ENCODE assay signal across 23 mouse cellular contexts in genomic region chr5:17111556-17111955, GRCm38 (mm10).
A peak's percentile ranks its signal among the peaks of the same experiment; 100 is the strongest.
DNase-seq lines count a peak whose midpoint lies in the region; ATAC-seq and TF ChIP-seq lines count a peak whose summit lies in the region.
"Had no signal": no experiment of that assay in that cellular context is flagged by ENCODE, and none has a peak within 500 bp of the region (broad histone marks: within the 10 kb centered on the region; RNA-seq: fewer than 3 reads in every experiment).

No protein-coding gene starts in this region.

- H3K27me3 ChIP-seq in limb, embryonic 13.5 days = no peaks in the 10 kb centered on the region
- H3K27me3 ChIP-seq in limb, embryonic 10.5 days (ENCODE audit: low read depth, poor library complexity, severe bottlenecking) = no peaks in the 10 kb centered on the region
- H3K27me3 ChIP-seq in MEL (ENCODE audit: control insufficient read depth in 1 of 2, insufficient read depth in 2 of 2, low read length in 2 of 2) = no peaks in the 10 kb centered on the region
- H3K27me3 ChIP-seq: CH12.LX; embryonic facial prominence, embryonic 12.5 days; forebrain, embryonic 13.5 days; forebrain, embryonic 15.5 days had no signal

- no peaks in the 10 kb centered on the region for H3K79me2 ChIP-seq in MEL (ENCODE audit: control insufficient read depth, insufficient read depth, low read length, poor library complexity)

- no peak overlapping the region for H3K4me3 ChIP-seq in limb, embryonic 13.5 days
- no peak overlapping the region for H3K4me3 ChIP-seq in limb, embryonic 10.5 days
- H3K4me3 ChIP-seq in MEL (ENCODE audit: control insufficient read depth in 1 of 2, insufficient read depth in 1 of 2, low read depth in 2 of 2, low read length in 2 of 2) = peak overlapping the region in 1 of 2 experiments; percentile 6; a peak in 1 of 4 replicates
- H3K4me3 ChIP-seq: embryonic facial prominence, embryonic 10.5 days; embryonic facial prominence, embryonic 12.5 days; forebrain, embryonic 13.5 days; forebrain, embryonic 15.5 days had no signal

- no peak for ATAC-seq in limb, embryonic 13.5 days (ENCODE audit: low FRiP score, low read depth)
- peak; percentile 34 for ATAC-seq in megakaryocyte progenitor cell, adult 5-6 weeks (replicated peaks; ENCODE audit: poor library complexity)
- ATAC-seq: CD4-positive, CD25-positive, alpha-beta regulatory T cell, adult 4 months; forebrain, embryonic 13.5 days; forebrain, embryonic 15.5 days had no signal

- 89% methylated on average over 1 of the region's 1 CpGs for WGBS in limb, embryonic 13.5 days
- WGBS in limb, embryonic 10.5 days = 83% methylated on average over 1 of the region's 1 CpGs

- H3K9ac ChIP-seq in limb, embryonic 13.5 days = no peak overlapping the region
- H3K9ac ChIP-seq in MEL (ENCODE audit: control insufficient read depth, low read depth, low read length, poor library complexity, severe bottlenecking) = no peak overlapping the region
- H3K9ac ChIP-seq: embryonic facial prominence, embryonic 12.5 days; forebrain, embryonic 13.5 days; forebrain, embryonic 15.5 days had no signal

- no peaks in the 10 kb centered on the region for H3K36me3 ChIP-seq in limb, embryonic 13.5 days
- H3K36me3 ChIP-seq in limb, embryonic 10.5 days = no peaks in the 10 kb centered on the region
- peaks cover 0 to 14% of the 10 kb centered on the region in 2 experiments; a peak in 2 of 4 replicates for H3K36me3 ChIP-seq in MEL (ENCODE audit: control insufficient read depth in 1 of 2, insufficient read depth in 2 of 2, low read length in 2 of 2)
- H3K36me3 ChIP-seq: embryonic facial prominence, embryonic 10.5 days; embryonic facial prominence, embryonic 12.5 days; forebrain, embryonic 15.5 days; G1E had no signal

- no peak for TF ChIP-seq CTCF in MEL (IDR thresholded peaks at IDR 0.05 in 2 of 3, conservative IDR thresholded peaks at IDR 0.05 in 1 of 3; ENCODE audit: control insufficient read depth in 1 of 3, insufficient read depth in 1 of 3, low read depth in 2 of 3, low read length in 3 of 3, poor library complexity in 1 of 3, severe bottlenecking in 1 of 3)

- peak overlapping the region; percentile 29; the same call in 1 of the 2 replicates for H3K27ac ChIP-seq in limb, embryonic 13.5 days
- no peak overlapping the region for H3K27ac ChIP-seq in limb, embryonic 10.5 days
- H3K27ac ChIP-seq in MEL (ENCODE audit: control insufficient read depth, low read depth, low read length) = no peak overlapping the region
- H3K27ac ChIP-seq: embryonic facial prominence, embryonic 10.5 days; embryonic facial prominence, embryonic 12.5 days; forebrain, embryonic 13.5 days; forebrain, embryonic 15.5 days had no signal

- peak; percentile 81 to 85 for TF ChIP-seq EP300 in MEL (IDR thresholded peaks at IDR 0.05; ENCODE audit: low read depth in 1 of 2, low read length in 2 of 2)

- TF ChIP-seq POLR2A in MEL (IDR thresholded peaks at IDR 0.05; ENCODE audit: control insufficient read depth in 1 of 2, insufficient read depth in 1 of 2, low read depth in 1 of 2, low read length in 2 of 2, poor library complexity in 1 of 2) = no peak

- no peaks in the 10 kb centered on the region for H3K9me3 ChIP-seq in limb, embryonic 13.5 days
- no peaks in the 10 kb centered on the region for H3K9me3 ChIP-seq in limb, embryonic 10.5 days (replicated peaks)
- H3K9me3 ChIP-seq in MEL (replicated peaks; ENCODE audit: insufficient read depth, low read length) = no peaks in the 10 kb centered on the region
- H3K9me3 ChIP-seq: embryonic facial prominence, embryonic 10.5 days; embryonic facial prominence, embryonic 12.5 days; forebrain, embryonic 13.5 days; forebrain, embryonic 15.5 days; G1E had no signal

- DNase-seq in limb, embryonic 10.5 days (ENCODE audit: low spot score) = no peak
- DNase-seq in MEL (ENCODE audit: low read depth, low spot score) = peak; percentile 46
- DNase-seq in gastrocnemius, adult 18-20 months (ENCODE audit: low spot score) = no peak
- no peak for DNase-seq in urinary bladder, postnatal 36 days (ENCODE audit: low spot score in 2 of 2)
- DNase-seq: adrenal gland, adult 2 months; adrenal gland, postnatal 10 days; adrenal gland, postnatal 25 days; B cell, adult 2 months; cerebellum, adult 11 months; cerebellum, adult 18-20 months; cerebellum, adult 8-10 months; cerebellum, adult 9-11 months; cerebellum, postnatal 14 days; cerebellum, postnatal 36 days had no signal

- H3K4me2 ChIP-seq in limb, embryonic 13.5 days (replicated peaks) = no peak overlapping the region
- H3K4me2 ChIP-seq: embryonic facial prominence, embryonic 12.5 days; forebrain, embryonic 13.5 days; forebrain, embryonic 15.5 days had no signal

- peaks cover 13% of the 10 kb centered on the region for H3K4me1 ChIP-seq in limb, embryonic 13.5 days
- no peaks in the 10 kb centered on the region for H3K4me1 ChIP-seq in limb, embryonic 10.5 days
- peaks cover 3 to 4% of the 10 kb centered on the region in 2 experiments for H3K4me1 ChIP-seq in MEL (ENCODE audit: control insufficient read depth in 1 of 2, insufficient read depth in 2 of 2, low read length in 2 of 2)
- H3K4me1 ChIP-seq: embryonic facial prominence, embryonic 10.5 days; forebrain, embryonic 13.5 days; forebrain, embryonic 15.5 days had no signal

- TF ChIP-seq RAD21 in MEL (IDR thresholded peaks at IDR 0.05; ENCODE audit: low read depth, low read length) = no peak; the same call in 1 of the 2 replicates

TF ChIP-seq in MEL, 35 proteins besides CTCF, POLR2A, EP300 and RAD21:
- TF ChIP-seq ZNF384 (IDR thresholded peaks at IDR 0.05; ENCODE audit: low read depth, low read length) (no peak), ZMIZ1 (IDR thresholded peaks at IDR 0.05; ENCODE audit: low read depth, low read length) (no peak), TBP (IDR thresholded peaks at IDR 0.05; ENCODE audit: low read depth, low read length) (no peak), UBTF (IDR thresholded peaks at IDR 0.05; ENCODE audit: borderline replicate concordance, insufficient read depth, low read depth, low read length) (no peak), MAZ (IDR thresholded peaks at IDR 0.05; ENCODE audit: low read depth, low read length) (no peak), MYC (IDR thresholded peaks at IDR 0.05; ENCODE audit: low read depth, low read length) (no peak), CHD2 (IDR thresholded peaks at IDR 0.05; ENCODE audit: low read length) (no peak), USF1 (IDR thresholded peaks at IDR 0.05; ENCODE audit: low read depth, low read length) (no peak), E2F4 (IDR thresholded peaks at IDR 0.05; ENCODE audit: borderline replicate concordance, low read depth, low read length) (no peak), MAFK (IDR thresholded peaks at IDR 0.05; ENCODE audit: borderline replicate concordance, low read depth, low read length) (no peak), ELF1 (IDR thresholded peaks at IDR 0.05; ENCODE audit: low read depth, low read length) (no peak), MXI1 (IDR thresholded peaks at IDR 0.05; ENCODE audit: low read depth, low read length) (no peak), ETS1 (IDR thresholded peaks at IDR 0.05; ENCODE audit: low read depth, low read length) (peak; percentile 61), USF2 (IDR thresholded peaks at IDR 0.05; ENCODE audit: borderline replicate concordance in 1 of 2, insufficient read depth in 1 of 2, low read depth in 1 of 2, low read length in 2 of 2) (no peak), ZC3H11A (IDR thresholded peaks at IDR 0.05; ENCODE audit: low read depth, low read length) (no peak), ZKSCAN1 (IDR thresholded peaks at IDR 0.05; ENCODE audit: low read depth, low read length) (no peak), SIN3A (IDR thresholded peaks at IDR 0.05; ENCODE audit: low read length) (no peak), TCF12 (IDR thresholded peaks at IDR 0.05; ENCODE audit: low read depth, low read length) (peak; percentile 49), POLR2AphosphoS2 (IDR thresholded peaks at IDR 0.05; ENCODE audit: low read length) (no peak), BHLHE40 (IDR thresholded peaks at IDR 0.05; ENCODE audit: borderline replicate concordance, low read depth, low read length) (no peak), MYB (IDR thresholded peaks at IDR 0.05; ENCODE audit: low read depth, low read length) (no peak), GATA1 (IDR thresholded peaks at IDR 0.05; ENCODE audit: low read depth, low read length) (peak; percentile 80), HCFC1 (IDR thresholded peaks at IDR 0.05; ENCODE audit: low read depth, low read length) (no peak), MAX (IDR thresholded peaks at IDR 0.05; ENCODE audit: low read length) (no peak), MEF2A (IDR thresholded peaks at IDR 0.05; ENCODE audit: extremely low read depth, insufficient replicate concordance, low read depth, low read length, poor library complexity, severe bottlenecking) (no peak), CHD1 (IDR thresholded peaks at IDR 0.05; ENCODE audit: low read depth, low read length) (no peak), JUND (IDR thresholded peaks at IDR 0.05; ENCODE audit: low read depth, low read length) (no peak), RCOR1 (IDR thresholded peaks at IDR 0.05; ENCODE audit: low read depth, low read length) (peak; percentile 83; the same call in 1 of the 2 replicates), POLR2AphosphoS5 (IDR thresholded peaks at IDR 0.05; ENCODE audit: borderline replicate concordance, low read depth, low read length) (no peak), GABPA (IDR thresholded peaks at IDR 0.05; ENCODE audit: low read depth, low read length) (no peak), SMC3 (IDR thresholded peaks at IDR 0.05; ENCODE audit: low read depth, low read length) (no peak), NELFE (IDR thresholded peaks at IDR 0.05; ENCODE audit: low read depth, low read length) (no peak), NRF1 (IDR thresholded peaks at IDR 0.05; ENCODE audit: insufficient read depth, low read depth, low read length, poor library complexity, severe bottlenecking) (no peak), TAL1 (IDR thresholded peaks at IDR 0.05; ENCODE audit: low read length) (no peak)
